ENCODE assay signal across 8 mouse cellular contexts in the genomic region with DNA sequence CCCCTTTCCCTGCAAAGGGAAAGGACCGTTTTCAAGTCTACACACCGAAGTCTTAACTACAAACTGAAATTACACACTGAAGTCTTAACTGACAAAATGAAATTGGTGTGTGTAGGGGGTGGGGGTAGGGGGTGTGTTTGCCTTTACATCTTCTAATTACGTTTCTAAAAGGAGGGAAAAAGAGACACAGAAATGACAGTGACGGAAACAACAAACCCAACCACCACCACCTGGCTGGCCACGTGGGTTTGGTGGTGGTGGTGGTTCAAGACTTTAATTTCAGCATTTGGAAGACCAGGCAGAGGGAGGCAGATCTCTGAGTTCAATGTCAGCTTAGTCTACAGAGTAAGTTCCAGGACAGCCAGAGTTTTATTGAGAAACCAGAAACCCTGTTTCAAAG. TPM values are rescaled to one million over a fixed set of nuclear protein-coding genes. Genes with fewer than 3 reads are reported as not detected.
A peak's percentile ranks its signal among the peaks of the same experiment; 100 is the strongest.
DNase-seq lines count a peak whose midpoint lies in the region; ATAC-seq and TF ChIP-seq lines count a peak whose summit lies in the region.

No protein-coding gene starts in this region.

- H3K4me2 ChIP-seq in hindbrain, embryonic 12.5 days (replicated peaks): peak overlapping the region; percentile 75
- H3K4me2 ChIP-seq in midbrain, embryonic 11.5 days: peak overlapping the region; percentile 68

- peaks cover 8% of the 10 kb centered on the region; the same call in 1 of the 2 replicates for H3K4me1 ChIP-seq in kidney, adult 2 months (ENCODE audit: control insufficient read depth, insufficient read depth, low read length)
- H3K4me1 ChIP-seq in bone marrow macrophage, adult 2 months (ENCODE audit: control insufficient read depth, insufficient read depth, low read length): peaks cover 9% of the 10 kb centered on the region
- peaks cover 13% of the 10 kb centered on the region for H3K4me1 ChIP-seq in hindbrain, embryonic 12.5 days
- peaks cover 3% of the 10 kb centered on the region; the same call in 1 of the 2 replicates for H3K4me1 ChIP-seq in midbrain, embryonic 11.5 days (ENCODE audit: control insufficient read depth, insufficient read depth, low read length)

- no peak for TF ChIP-seq CTCF in kidney, adult 2 months (conservative IDR thresholded peaks at IDR 0.05; ENCODE audit: insufficient read depth, insufficient read length, low read depth, low read length)
- TF ChIP-seq CTCF in bone marrow macrophage, adult 2 months (IDR thresholded peaks at IDR 0.05; ENCODE audit: low read depth, low read length): no peak

- H3K9me3 ChIP-seq in hindbrain, embryonic 12.5 days (replicated peaks): no peaks in the 10 kb centered on the region
- H3K9me3 ChIP-seq in midbrain, embryonic 11.5 days (ENCODE audit: control insufficient read depth, low read length): no peaks in the 10 kb centered on the region

- no peaks in the 10 kb centered on the region for H3K36me3 ChIP-seq in kidney, adult 2 months (ENCODE audit: control insufficient read depth, insufficient read depth, low read length)
- H3K36me3 ChIP-seq in hindbrain, embryonic 12.5 days: peaks cover 23% of the 10 kb centered on the region
- no peaks in the 10 kb centered on the region; the same call in 1 of the 2 replicates for H3K36me3 ChIP-seq in midbrain, embryonic 11.5 days (ENCODE audit: control insufficient read depth, insufficient read depth, low read length)

- H3K27ac ChIP-seq in kidney, adult 2 months (ENCODE audit: insufficient read depth, low read depth, low read length): no peak overlapping the region
- no peak overlapping the region for H3K27ac ChIP-seq in bone marrow macrophage, adult 2 months (ENCODE audit: insufficient read depth, low read depth, low read length)
- no peak overlapping the region for H3K27ac ChIP-seq in hindbrain, embryonic 12.5 days
- H3K27ac ChIP-seq in midbrain, embryonic 11.5 days (ENCODE audit: low read depth, low read length): no peak overlapping the region

- peak overlapping the region; percentile 81 for H3K9ac ChIP-seq in hindbrain, embryonic 12.5 days
- peak overlapping the region; percentile 88; the same call in 1 of the 2 replicates for H3K9ac ChIP-seq in midbrain, embryonic 11.5 days (ENCODE audit: low read length)

- H3K4me3 ChIP-seq in kidney, adult 2 months (ENCODE audit: insufficient read depth, low read depth, low read length): peak overlapping the region; percentile 83
- peak overlapping the region; percentile 72 for H3K4me3 ChIP-seq in bone marrow macrophage, adult 2 months (ENCODE audit: insufficient read depth, low read length)
- peak overlapping the region; percentile 71 for H3K4me3 ChIP-seq in hindbrain, embryonic 12.5 days
- peak overlapping the region; percentile 90 for H3K4me3 ChIP-seq in midbrain, embryonic 11.5 days (ENCODE audit: low read depth, low read length)

- H3K27me3 ChIP-seq in kidney, adult 2 months (replicated peaks; ENCODE audit: control insufficient read depth, insufficient read depth, low read length): no peaks in the 10 kb centered on the region
- no peaks in the 10 kb centered on the region for H3K27me3 ChIP-seq in hindbrain, embryonic 12.5 days
- H3K27me3 ChIP-seq in midbrain, embryonic 11.5 days (ENCODE audit: control insufficient read depth, insufficient read depth, low read length): no peaks in the 10 kb centered on the region

- no peak for TF ChIP-seq POLR2A in kidney, adult 2 months (IDR thresholded peaks at IDR 0.05; ENCODE audit: low read depth, low read length)
- no peak for TF ChIP-seq POLR2A in bone marrow macrophage, adult 2 months (IDR thresholded peaks at IDR 0.05; ENCODE audit: borderline replicate concordance, low read depth, low read length)

- ATAC-seq in hindbrain, embryonic 12.5 days (ENCODE audit: low FRiP score): peak; percentile 26; the same call in 1 of the 2 replicates
- peak; percentile 40 for ATAC-seq in midbrain, embryonic 11.5 days (ENCODE audit: low FRiP score)

- no peak for DNase-seq in kidney, adult 2 months
- no peak for DNase-seq in kidney, postnatal 14 days
- no peak for DNase-seq in midbrain, embryonic 11.5 days (ENCODE audit: low spot score, missing footprints)
- DNase-seq in right cerebral cortex, adult 18-20 months: no peak
- no peak for DNase-seq in natural killer cell, adult 2 months (ENCODE audit: low spot score in 2 of 2)
- no peak for DNase-seq in B cell, adult 2 months

- 2% methylated on average over 5 of the region's 5 CpGs for WGBS in kidney, adult 2 months
- WGBS in hindbrain, embryonic 12.5 days: 3% methylated on average over 5 of the region's 5 CpGs
- WGBS in midbrain, embryonic 11.5 days: 3% methylated on average over 5 of the region's 5 CpGs

RNA-seq across cellular contexts. Expression of a gene that starts 0.4 kb away (rescaled TPM):
- 66.9 and 75.1 TPM in 2 replicates for polyA plus RNA-seq in kidney, adult 2 months (2012; rRNA removed)
- polyA plus RNA-seq in bone marrow macrophage, adult 2 months (2012; ENCODE audit: insufficient read depth, insufficient read length, missing spikeins): 25.3 and 25.5 TPM in 2 replicates
- 105 and 114 TPM in 2 replicates for polyA plus RNA-seq in hindbrain, embryonic 12.5 days (2016; fragmentation: Nextera tagmentation; extraction: Ambion mirVana)
- polyA plus RNA-seq in midbrain, embryonic 11.5 days (2014; fragmentation: Nextera tagmentation; extraction: Ambion mirVana): 83.1 and 90.4 TPM in 2 replicates
